Mouse (Mus musculus) ES-Bruce4 (cell line): ENCODE results near the gene Ccdc155.

Experiments
- CTCF ChIP-seq: IDR thresholded peaks from one replicate; pipeline ENCODE4 v1.8.1; 2011; ENCODE audit warnings: low read depth, low read length
- POLR2A ChIP-seq: IDR thresholded peaks from one replicate; pipeline ENCODE4 v1.8.1; 2011; ENCODE audit warnings: low read length; ENCODE audit not compliant: insufficient read depth

- TF ChIP-seq CTCF (no peak), POLR2A (no peak)
Measured at GRCm38 (mm10) chr7:45138403-45138802, 66.3 kb downstream of the Ccdc155 start.
